Mouse (Mus musculus): ENCODE measurements around the gene Apbb2.
A peak's percentile ranks its signal among the peaks of the same experiment; 100 is the strongest.
"Not testable (repeated sequence)": the region's sequence is repeated elsewhere in the genome, so short reads cannot be mapped to it uniquely, and the experiment has no call there.

Apbb2 gene

DNA sequence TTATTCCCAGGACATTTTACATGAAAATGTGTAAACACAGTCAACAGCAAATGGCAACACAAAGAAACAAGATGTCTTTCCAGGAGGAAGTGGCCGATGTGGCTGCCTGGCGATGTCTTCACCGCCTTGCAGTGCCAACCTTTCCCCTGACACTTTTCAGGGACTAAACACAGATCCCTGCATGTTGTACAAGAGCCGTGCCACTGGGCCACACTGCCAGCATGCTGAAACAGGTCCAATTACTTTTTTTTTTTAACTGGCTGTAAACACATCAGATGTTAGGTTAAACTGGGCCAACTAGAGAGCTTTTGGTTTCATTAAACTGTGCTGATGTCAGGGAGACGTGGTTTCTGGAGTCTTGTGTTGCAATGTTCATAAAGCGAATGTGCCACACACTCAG, 319.7 kb downstream of the Apbb2 start:
- no peak for DNase-seq (ENCODE audit: extremely low spot score)

DNA sequence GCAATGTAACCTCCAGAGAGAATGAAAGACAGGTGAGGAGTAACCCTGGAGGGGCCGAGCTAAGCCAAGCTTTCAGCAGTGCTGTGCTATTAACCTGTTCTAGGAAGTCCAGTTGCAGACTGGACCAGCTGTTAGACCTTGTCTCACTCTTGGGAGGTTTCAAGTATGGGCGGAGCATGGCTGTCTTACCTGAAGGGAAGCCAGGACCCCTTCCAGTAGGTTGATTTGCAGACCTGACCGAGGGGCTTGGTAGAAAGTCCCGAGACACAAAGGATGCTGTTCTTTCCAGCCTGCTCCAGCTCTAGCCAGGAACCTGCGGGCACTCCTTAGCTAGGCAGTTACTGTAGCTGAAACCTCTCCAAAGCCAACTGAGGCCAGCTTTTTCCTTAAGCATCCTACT, 322.5 kb downstream of the Apbb2 start:
- no peak for DNase-seq (ENCODE audit: extremely low spot score)

DNA sequence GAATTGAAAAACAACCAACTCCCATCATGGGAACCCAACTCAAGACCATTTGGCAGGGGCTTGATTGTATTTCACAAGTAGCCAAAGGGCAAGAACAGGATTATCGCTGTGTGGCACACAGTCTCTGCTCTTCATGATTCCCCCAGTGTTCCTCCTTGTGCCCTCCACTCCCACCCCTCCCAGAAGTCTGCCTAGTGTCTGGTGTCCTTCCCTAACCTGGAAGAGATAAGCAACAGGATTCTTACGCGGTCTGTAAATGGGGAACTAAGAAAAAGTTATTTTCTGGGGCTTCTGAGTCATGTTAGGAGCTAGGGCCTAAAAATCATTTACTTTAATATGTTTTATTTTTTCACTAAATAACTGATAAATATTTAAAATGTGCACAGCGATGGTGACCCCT, 323.6 kb downstream of the Apbb2 start:
- no peak for DNase-seq (ENCODE audit: extremely low spot score)

DNA sequence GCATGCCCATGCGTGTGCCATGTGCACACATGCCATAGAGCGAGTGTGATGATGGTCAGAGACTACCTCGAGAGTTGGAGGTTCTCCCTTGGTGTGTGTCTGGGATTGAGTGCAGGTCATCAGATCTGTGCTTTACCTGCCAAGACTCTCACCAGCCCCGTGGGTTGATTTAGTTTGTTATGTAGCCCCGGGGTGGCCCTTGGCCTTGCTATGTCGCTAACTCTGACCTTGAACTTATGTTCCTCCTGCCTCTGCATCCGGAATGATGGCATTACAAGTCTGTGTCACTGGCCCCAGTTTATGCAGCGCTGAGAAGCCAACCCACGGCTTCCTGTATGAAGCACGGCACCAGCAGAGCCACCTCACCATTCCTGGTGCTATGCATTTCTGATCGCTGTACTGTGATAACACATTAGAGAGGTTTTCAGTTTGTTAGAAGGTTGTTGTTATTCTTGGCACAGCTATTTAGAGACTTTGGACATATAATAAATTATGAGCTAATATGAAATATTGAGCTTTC, 324.4 kb downstream of the Apbb2 start:
- DNase-seq (ENCODE audit: extremely low spot score), result no peak

DNA sequence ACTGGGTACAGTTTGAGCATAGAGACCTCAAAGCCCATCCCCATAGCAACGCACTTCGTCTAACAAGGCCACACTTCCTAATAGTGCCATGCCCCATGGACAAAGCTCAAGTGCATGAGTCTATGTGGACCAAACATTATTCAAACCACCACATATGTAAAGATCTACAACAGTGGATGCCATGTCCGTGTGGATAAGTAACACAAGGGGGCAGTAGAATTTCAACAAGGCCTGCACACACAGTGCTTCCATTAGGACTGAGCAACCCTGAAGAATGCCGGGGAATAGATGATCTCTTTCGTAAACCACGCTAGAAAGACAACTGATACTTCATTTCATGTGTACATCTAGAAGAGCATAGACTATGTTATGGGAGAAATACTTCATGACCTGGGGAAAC, 337.8 kb downstream of the Apbb2 start:
- DNase-seq (ENCODE audit: extremely low spot score), result no peak

DNA sequence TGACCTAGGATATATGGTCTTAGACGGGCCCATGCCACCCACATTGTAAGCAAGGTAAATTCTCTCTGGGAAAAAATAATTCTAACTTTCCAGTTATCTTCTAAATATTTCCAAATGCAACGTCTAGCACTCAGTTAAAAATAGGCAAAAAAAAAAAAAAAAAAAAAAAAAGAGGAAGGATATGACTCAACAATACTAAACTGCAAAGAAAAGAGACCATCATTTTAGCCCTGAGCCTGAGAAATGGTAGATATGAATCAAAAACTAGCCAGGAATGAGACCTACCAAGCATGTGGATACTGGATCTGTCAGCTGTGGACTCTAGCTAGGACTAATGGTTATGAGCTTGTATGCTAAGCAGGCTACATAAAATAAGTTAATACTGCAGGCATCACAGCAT, 338.9 kb downstream of the Apbb2 start:
- no peak for DNase-seq (ENCODE audit: extremely low spot score)

DNA sequence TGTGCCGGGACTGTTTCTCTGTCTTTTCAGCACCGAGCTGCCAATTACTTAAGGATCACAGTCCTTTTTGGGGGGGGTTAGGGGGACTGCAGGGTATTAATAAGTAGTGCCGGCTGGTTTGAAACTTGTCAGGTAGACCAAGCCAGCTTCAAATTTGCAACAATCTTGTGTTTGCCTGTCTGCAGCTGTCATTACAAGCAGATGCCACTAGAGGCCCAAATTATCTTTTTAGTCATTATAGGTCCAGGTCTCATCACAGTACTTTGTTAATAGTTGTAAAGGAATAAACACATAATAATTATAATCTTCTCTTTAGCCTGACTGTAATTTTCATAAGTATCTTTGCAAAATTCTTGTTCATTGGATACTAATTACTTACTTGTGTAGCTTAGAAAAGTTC, 344.2 kb downstream of the Apbb2 start:
- DNase-seq (ENCODE audit: extremely low spot score), result no peak

GRCm38 (mm10) chr5:66271141-66271540, 347.4 kb downstream of the Apbb2 start:
- no peak for DNase-seq (ENCODE audit: extremely low spot score)

- DNase-seq (ENCODE audit: extremely low spot score), result no peak
Measured at GRCm38 (mm10) chr5:66269616-66270015, 349.0 kb downstream of the Apbb2 start.

GRCm38 (mm10) chr5:66263398-66263797, 355.2 kb downstream of the Apbb2 start:
- DNase-seq (ENCODE audit: extremely low spot score), result peak; percentile 35

GRCm38 (mm10) chr5:66262475-66262874, 356.1 kb downstream of the Apbb2 start:
- DNase-seq (ENCODE audit: extremely low spot score), result no peak

GRCm38 (mm10) chr5:66259756-66260448, 358.7 kb downstream of the Apbb2 start, which contains the start of gene Nsun7:
TSS of gene Nsun7 (plus strand) at chr5:66259897.
- peak; percentile 80 for DNase-seq (ENCODE audit: extremely low spot score)

GRCm38 (mm10) chr5:66259431-66259755, 359.2 kb downstream of the Apbb2 start:
- not testable (repeated sequence) for DNase-seq (ENCODE audit: extremely low spot score)

DNA sequence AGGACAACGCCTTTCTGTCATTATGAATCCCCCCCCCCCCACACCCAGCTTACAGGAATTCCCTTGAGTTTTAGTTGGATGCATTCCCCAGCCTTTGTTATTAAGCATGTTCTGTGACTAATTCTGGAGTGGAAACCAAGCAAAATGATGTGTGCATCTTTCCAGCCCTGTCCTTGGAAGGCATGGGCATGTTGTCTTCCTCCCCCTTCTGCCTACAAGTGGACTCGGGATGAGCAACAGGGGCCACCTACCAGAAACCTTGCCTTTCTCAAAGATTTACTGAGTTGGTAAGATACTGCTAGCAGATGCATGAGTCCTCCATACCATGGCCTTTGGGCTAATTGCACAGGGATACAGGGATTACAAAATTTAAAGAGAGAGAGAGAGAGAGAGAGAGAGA, 359.6 kb downstream of the Apbb2 start:
- DNase-seq (ENCODE audit: extremely low spot score), result no peak

DNA sequence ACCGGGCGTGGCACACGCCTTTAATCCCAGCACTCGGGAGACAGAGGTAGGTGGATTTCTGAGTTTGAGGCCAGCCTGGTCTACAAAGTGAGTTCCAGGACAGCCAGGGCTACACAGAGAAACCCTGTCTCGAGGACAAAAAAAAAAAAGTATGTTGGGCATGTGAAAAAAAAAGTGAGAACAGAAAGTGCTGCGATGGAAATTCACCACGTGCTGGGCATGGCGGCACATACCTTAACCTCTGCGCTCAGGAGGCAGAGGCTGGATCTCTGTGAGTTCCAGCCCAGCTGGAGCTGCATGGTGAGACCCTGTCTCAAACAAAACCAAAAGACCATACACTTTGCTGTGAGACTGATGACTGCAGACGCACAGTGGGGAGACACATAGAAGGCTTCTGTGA, 363.5 kb downstream of the Apbb2 start:
- no peak for DNase-seq (ENCODE audit: extremely low spot score)

GRCm38 (mm10) chr5:66253219-66253618, 365.4 kb downstream of the Apbb2 start:
- no peak for DNase-seq (ENCODE audit: extremely low spot score)

Measured in embryo, embryonic 9.5 days (tissue).